Comparison of ENCODE assay signal across 8 mouse cellular contexts in the genomic region with DNA sequence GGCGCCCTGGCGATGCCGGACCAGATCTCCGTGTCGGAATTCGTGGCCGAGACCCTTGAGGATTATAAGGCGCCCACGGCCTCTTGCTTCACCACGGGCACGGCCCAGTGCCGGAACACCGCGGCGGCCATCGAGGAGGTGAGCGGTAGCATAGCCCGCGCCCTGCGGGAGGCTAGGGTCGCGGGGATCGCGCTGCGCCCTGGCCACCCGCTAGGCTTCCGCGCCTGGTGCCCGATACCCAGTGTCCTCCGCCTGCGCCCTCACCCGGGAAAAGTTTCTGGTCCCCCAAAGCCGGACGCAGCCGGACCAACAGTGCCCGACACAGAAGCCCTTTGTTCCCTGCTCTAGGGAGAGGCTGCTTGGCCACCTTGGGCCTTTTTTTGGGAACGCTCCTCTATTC.
A peak's percentile ranks its signal among the peaks of the same experiment; 100 is the strongest.
DNase-seq lines count a peak whose midpoint lies in the region; ATAC-seq and TF ChIP-seq lines count a peak whose summit lies in the region.
"Not testable (repeated sequence)": the region's sequence is repeated elsewhere in the genome, so short reads cannot be mapped to it uniquely, and the experiment has no call there.

No protein-coding gene starts in this region.

- H3K27ac ChIP-seq in forebrain, embryonic 15.5 days (replicated peaks); heart, postnatal 0 days (ENCODE audit: low read depth); liver, embryonic 14.5 days; midbrain, embryonic 16.5 days (ENCODE audit: low read length); small intestine, adult 2 months (ENCODE audit: insufficient read depth, low read depth, low read length): not testable (repeated sequence)

- not testable (repeated sequence) for H3K4me1 ChIP-seq in E14TG2a.4 (replicated peaks; ENCODE audit: low read depth, low read length); forebrain, embryonic 15.5 days; heart, postnatal 0 days (ENCODE audit: control insufficient read depth, insufficient read depth); liver, embryonic 14.5 days (replicated peaks; ENCODE audit: control insufficient read depth in 2 of 2, insufficient read depth in 2 of 2, low read length in 1 of 2); midbrain, embryonic 16.5 days (ENCODE audit: control insufficient read depth, insufficient read depth, low read length); small intestine, adult 2 months (ENCODE audit: control insufficient read depth, insufficient read depth, insufficient read length, low read length)

- not testable (repeated sequence) for TF ChIP-seq CTCF in E14TG2a.4 (conservative IDR thresholded peaks at IDR 0.05; ENCODE audit: low read length); heart, postnatal 0 days (IDR thresholded peaks at IDR 0.05; ENCODE audit: low read depth); liver, embryonic 14.5 days (IDR thresholded peaks at IDR 0.05; ENCODE audit: low read depth); small intestine, adult 2 months (IDR thresholded peaks at IDR 0.05; ENCODE audit: extremely low read depth, insufficient read length, insufficient replicate concordance, low read depth, low read length)

- H3K4me2 ChIP-seq in forebrain, embryonic 15.5 days (replicated peaks): peak overlapping the region; percentile 29
- H3K4me2 ChIP-seq in heart, postnatal 0 days (ENCODE audit: low read depth, low read length): peak overlapping the region; percentile 49
- peak overlapping the region; percentile 24; the same call in 1 of the 2 replicates for H3K4me2 ChIP-seq in liver, embryonic 14.5 days (ENCODE audit: low read depth)
- H3K4me2 ChIP-seq in midbrain, embryonic 16.5 days (ENCODE audit: low read length): peak overlapping the region; percentile 17; the same call in 1 of the 2 replicates

- H3K9me3 ChIP-seq in E14TG2a.4 (ENCODE audit: low read length); forebrain, embryonic 15.5 days; heart, postnatal 0 days (replicated peaks; ENCODE audit: control insufficient read depth, low read length); liver, embryonic 14.5 days (ENCODE audit: control insufficient read depth, low read length); midbrain, embryonic 16.5 days (replicated peaks; ENCODE audit: control insufficient read depth, low read length, poor library complexity, severe bottlenecking): not testable (repeated sequence)

- WGBS in forebrain, embryonic 15.5 days: 2% methylated on average over 37 of the region's 37 CpGs
- WGBS in heart, postnatal 0 days: 1% methylated on average over 31 of the region's 37 CpGs
- WGBS in liver, embryonic 14.5 days (ENCODE audit: insufficient replicate concordance): 2% methylated on average over 32 of the region's 37 CpGs
- whole genome bisulfite sequencing in midbrain, embryonic 16.5 days: 5% methylated on average over 36 of the region's 37 CpGs
- 4% methylated on average over 37 of the region's 37 CpGs for WGBS in small intestine, adult 2 months

- peak overlapping the region; percentile 30; the same call in 1 of the 2 replicates for H3K9ac ChIP-seq in forebrain, embryonic 15.5 days (replicated peaks)
- H3K9ac ChIP-seq in heart, postnatal 0 days (replicated peaks; ENCODE audit: low read depth, low read length); liver, embryonic 14.5 days (replicated peaks); midbrain, embryonic 16.5 days (ENCODE audit: low read depth, low read length): not testable (repeated sequence)

- not testable (repeated sequence) for ATAC-seq in forebrain, embryonic 15.5 days (replicated peaks); heart, postnatal 0 days (ENCODE audit: insufficient read depth, low read depth); liver, embryonic 14.5 days (ENCODE audit: insufficient read depth); midbrain, embryonic 16.5 days

- not testable (repeated sequence) for H3K27me3 ChIP-seq in E14TG2a.4 (ENCODE audit: insufficient read depth, low read length); forebrain, embryonic 15.5 days; heart, postnatal 0 days (ENCODE audit: control insufficient read depth, insufficient read depth, low read length); liver, embryonic 14.5 days (ENCODE audit: control insufficient read depth, insufficient read depth, low read length); midbrain, embryonic 16.5 days (ENCODE audit: control insufficient read depth, insufficient read depth, low read depth, low read length); small intestine, adult 2 months (ENCODE audit: control insufficient read depth, insufficient read depth, low read length)

- TF ChIP-seq POLR2A in small intestine, adult 2 months (IDR thresholded peaks at IDR 0.05; ENCODE audit: low read depth, low read length): not testable (repeated sequence)

- H3K36me3 ChIP-seq in E14TG2a.4 (ENCODE audit: insufficient read depth, low read length); forebrain, embryonic 15.5 days; heart, postnatal 0 days (replicated peaks; ENCODE audit: control insufficient read depth, insufficient read depth, low read length); liver, embryonic 14.5 days (replicated peaks; ENCODE audit: control insufficient read depth, insufficient read depth, low read depth); midbrain, embryonic 16.5 days (ENCODE audit: control insufficient read depth, insufficient read depth, low read length); small intestine, adult 2 months (ENCODE audit: control insufficient read depth, insufficient read depth, low read length): not testable (repeated sequence)

- TF ChIP-seq EP300 in heart, postnatal 0 days (IDR thresholded peaks at IDR 0.05; ENCODE audit: low read depth); liver, embryonic 14.5 days (IDR thresholded peaks at IDR 0.05; ENCODE audit: low read depth): not testable (repeated sequence)

- peak; percentile 1 for DNase-seq in embryo, embryonic 10.5 days (ENCODE audit: low spot score)
- DNase-seq in heart, postnatal 0 days (ENCODE audit: low spot score); liver, embryonic 14.5 days (ENCODE audit: low read depth in 3 of 3, low spot score in 3 of 3): not testable (repeated sequence)
- DNase-seq in kidney, adult 18-20 months: peak; percentile 1

- H3K4me3 ChIP-seq in E14TG2a.4 (replicated peaks; ENCODE audit: low read length): peak overlapping the region; percentile 89
- H3K4me3 ChIP-seq in forebrain, embryonic 15.5 days: peak overlapping the region; percentile 40
- peak overlapping the region; percentile 43 for H3K4me3 ChIP-seq in heart, postnatal 0 days (ENCODE audit: low read depth, low read length)
- H3K4me3 ChIP-seq in liver, embryonic 14.5 days (ENCODE audit: insufficient read depth in 1 of 2, low read depth in 2 of 2, low read length in 2 of 2): peak overlapping the region; percentile 30 to 33
- peak overlapping the region; percentile 33 for H3K4me3 ChIP-seq in midbrain, embryonic 16.5 days (ENCODE audit: low read depth, low read length)
- H3K4me3 ChIP-seq in small intestine, adult 2 months (ENCODE audit: low read depth, low read length): peak overlapping the region; percentile 70

Comparison
In these comparisons a context has a peak if more than half of its experiments do, and no peak if none do; other contexts are left out.
1. H3K4me3 ChIP-seq: peak in every context shown above with its lines; median percentile 89 in E14TG2a.4; 70 in small intestine, adult 2 months; 43 in heart, postnatal 0 days; 40 in forebrain, embryonic 15.5 days; 33 in midbrain, embryonic 16.5 days; 32 in liver, embryonic 14.5 days.